7 mouse cellular contexts compared by ENCODE assay signal in the genomic region with DNA sequence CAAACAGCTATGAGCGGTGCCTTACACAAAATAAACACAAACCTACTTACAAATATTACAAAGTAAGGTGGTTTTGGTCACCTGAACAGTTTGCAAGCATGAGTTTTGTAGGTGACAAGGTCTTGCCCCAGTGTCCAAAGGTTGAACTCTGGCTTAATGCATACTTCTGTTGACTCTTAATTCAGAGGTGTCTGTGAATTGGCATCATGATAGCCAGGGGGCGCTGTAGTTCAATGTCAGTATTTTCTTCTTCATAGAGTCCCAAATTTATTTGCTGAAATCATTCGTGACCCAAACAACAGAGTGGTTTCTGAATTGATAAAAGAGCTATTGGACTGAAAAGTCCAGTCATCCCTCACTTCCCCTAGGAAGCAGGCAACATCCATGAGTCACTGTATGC. TPM values are rescaled to one million over a fixed set of nuclear protein-coding genes. Genes with fewer than 3 reads are reported as not detected.
DNase-seq lines count a peak whose midpoint lies in the region; ATAC-seq and TF ChIP-seq lines count a peak whose summit lies in the region.

No protein-coding gene starts in this region.

- H3K4me3 ChIP-seq in bone marrow, adult 2 months (replicated peaks; ENCODE audit: control insufficient read depth, low read depth, low read length): no peak overlapping the region
- H3K4me3 ChIP-seq in embryonic facial prominence, embryonic 14.5 days (ENCODE audit: low read depth, low read length): no peak overlapping the region
- H3K4me3 ChIP-seq in lung, embryonic 14.5 days (ENCODE audit: low read depth, low read length): no peak overlapping the region

- no peak overlapping the region for H3K4me2 ChIP-seq in embryonic facial prominence, embryonic 14.5 days (ENCODE audit: low read depth, low read length)
- H3K4me2 ChIP-seq in lung, embryonic 14.5 days: no peak overlapping the region

- H3K9me3 ChIP-seq in embryonic facial prominence, embryonic 14.5 days (ENCODE audit: control insufficient read depth, low read length): no peaks in the 10 kb centered on the region
- H3K9me3 ChIP-seq in lung, embryonic 14.5 days (ENCODE audit: low read depth, low read length): no peaks in the 10 kb centered on the region

- no peaks in the 10 kb centered on the region for H3K4me1 ChIP-seq in bone marrow, adult 2 months (ENCODE audit: control insufficient read depth, insufficient read depth, low read length)
- H3K4me1 ChIP-seq in embryonic facial prominence, embryonic 14.5 days (ENCODE audit: control insufficient read depth, insufficient read depth, low read length): no peaks in the 10 kb centered on the region
- no peaks in the 10 kb centered on the region for H3K4me1 ChIP-seq in lung, embryonic 14.5 days (ENCODE audit: insufficient read depth)

- no peak overlapping the region for H3K27ac ChIP-seq in bone marrow, adult 2 months (ENCODE audit: control insufficient read depth, insufficient read depth, low read depth, low read length, poor library complexity)
- no peak overlapping the region for H3K27ac ChIP-seq in embryonic facial prominence, embryonic 14.5 days (replicated peaks; ENCODE audit: low read depth, low read length)
- H3K27ac ChIP-seq in lung, embryonic 14.5 days (ENCODE audit: low read depth): no peak overlapping the region

- H3K36me3 ChIP-seq in embryonic facial prominence, embryonic 14.5 days (ENCODE audit: control insufficient read depth, insufficient read depth, low read length): no peaks in the 10 kb centered on the region
- no peaks in the 10 kb centered on the region for H3K36me3 ChIP-seq in lung, embryonic 14.5 days (ENCODE audit: insufficient read depth)

- peak; percentile 52 to 59 for DNase-seq in urinary bladder, adult 18-20 months (ENCODE audit: low spot score in 2 of 2)
- no peak for DNase-seq in urinary bladder, postnatal 10 days (ENCODE audit: low spot score)
- DNase-seq in embryonic facial prominence, embryonic 14.5 days (ENCODE audit: low spot score): peak; percentile 76
- DNase-seq in kidney, postnatal 25 days: peak; percentile 68 to 87
- DNase-seq in lung, embryonic 14.5 days: peak; percentile 89
- DNase-seq in right cerebral cortex, postnatal 14 days: peak; percentile 86

- no peak for ATAC-seq in embryonic facial prominence, embryonic 14.5 days (ENCODE audit: low read depth)
- ATAC-seq in lung, embryonic 14.5 days (ENCODE audit: insufficient read depth): no peak

- no peak for TF ChIP-seq POLR2A in bone marrow, adult 2 months (IDR thresholded peaks at IDR 0.05; ENCODE audit: borderline replicate concordance, control insufficient read depth, low read depth, low read length)

- 31% methylated on average over 3 of the region's 3 CpGs for WGBS in bone marrow, adult 2 months
- WGBS in embryonic facial prominence, embryonic 14.5 days: 37% methylated on average over 3 of the region's 3 CpGs
- 36% methylated on average over 3 of the region's 3 CpGs for WGBS in lung, embryonic 14.5 days

- TF ChIP-seq CTCF in bone marrow, adult 2 months (IDR thresholded peaks at IDR 0.05; ENCODE audit: control insufficient read depth, insufficient read depth, low read length): peak; percentile 38
- peak; percentile 74 for TF ChIP-seq CTCF in lung, embryonic 14.5 days (IDR thresholded peaks at IDR 0.05; ENCODE audit: low read depth)

- no peaks in the 10 kb centered on the region for H3K27me3 ChIP-seq in embryonic facial prominence, embryonic 14.5 days (replicated peaks; ENCODE audit: control insufficient read depth, insufficient read depth, low read length)
- H3K27me3 ChIP-seq in lung, embryonic 14.5 days (ENCODE audit: insufficient read depth, low read length): no peaks in the 10 kb centered on the region

- no peak overlapping the region for H3K9ac ChIP-seq in embryonic facial prominence, embryonic 14.5 days (ENCODE audit: low read depth, low read length)
- H3K9ac ChIP-seq in lung, embryonic 14.5 days: no peak overlapping the region

RNA-seq across cellular contexts. Expression of gene Mypn, which starts 50.2 kb away (rescaled TPM):
- 0.31 TPM in 1 of 2 replicates, not detected in the other for polyA plus RNA-seq in bone marrow, adult 2 months (2011; ENCODE audit: insufficient read depth, insufficient read length, low replicate concordance, missing spikeins)
- polyA plus RNA-seq in embryonic facial prominence, embryonic 14.5 days (2014; fragmentation: Nextera tagmentation; extraction: Ambion mirVana): 8.2 and 11.2 TPM in 2 replicates
- 0.09 and 0.41 TPM in 2 replicates for polyA plus RNA-seq in lung, embryonic 14.5 days (2014; fragmentation: Nextera tagmentation; extraction: Ambion mirVana)

RNA-seq across cellular contexts. Expression of gene Atoh7, which starts 54.1 kb away (rescaled TPM):
- not detected in 2 replicates for polyA plus RNA-seq in bone marrow, adult 2 months (2011; ENCODE audit: insufficient read depth, insufficient read length, low replicate concordance, missing spikeins)
- polyA plus RNA-seq in embryonic facial prominence, embryonic 14.5 days (2014; fragmentation: Nextera tagmentation; extraction: Ambion mirVana): 1.1 TPM in 1 of 2 replicates, not detected in the other
- 0.11 TPM in 2 replicates for polyA plus RNA-seq in lung, embryonic 14.5 days (2014; fragmentation: Nextera tagmentation; extraction: Ambion mirVana)
